Mouse (Mus musculus): ENCODE results near the gene Myh14. TPM values are rescaled to one million over a fixed set of nuclear protein-coding genes. Genes with fewer than 3 reads are reported as not detected.
A peak's percentile ranks its signal among the peaks of the same experiment; 100 is the strongest.

Myh14 gene
- total RNA-seq, 1 experiment, result 7.0 TPM

DNA sequence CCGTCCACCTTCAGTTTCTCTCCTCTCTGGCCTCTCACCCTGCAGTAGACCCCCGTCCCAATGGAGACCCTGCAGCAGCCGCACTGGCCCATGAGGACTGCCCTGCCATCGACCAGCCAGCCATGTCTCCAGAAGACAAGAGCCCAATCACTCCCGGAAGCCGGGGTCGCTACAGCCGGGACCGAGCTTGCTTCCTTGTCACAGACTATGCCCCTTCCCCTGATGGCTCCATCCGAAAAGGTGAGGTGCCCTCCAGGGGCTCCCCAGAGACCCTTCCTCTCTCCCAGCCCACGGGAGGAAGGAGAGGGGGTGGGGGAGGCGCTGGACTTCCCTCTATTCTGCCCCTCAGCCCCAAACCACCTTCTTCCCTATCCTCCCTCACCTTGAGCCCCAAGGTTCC lies 72.3 kb downstream of the Myh14 start:
- TF ChIP-seq CHD2 (IDR thresholded peaks at IDR 0.05; ENCODE audit: low read depth, low read length) (no peak), ZC3H11A (IDR thresholded peaks at IDR 0.05; ENCODE audit: borderline replicate concordance, low read depth, low read length) (no peak), HCFC1 (IDR thresholded peaks at IDR 0.05; ENCODE audit: borderline replicate concordance, insufficient read depth, low read length) (no peak), ZNF384 (IDR thresholded peaks at IDR 0.05; ENCODE audit: low read depth, low read length) (no peak), MAFK (IDR thresholded peaks at IDR 0.05; ENCODE audit: insufficient read depth, low read depth, low read length) (no peak)
- Histone ChIP-seq H3K9me3 (ENCODE audit: control insufficient read depth, insufficient read depth, low read depth, low read length) (no peaks in the 10 kb centered on the region), H3K27ac (ENCODE audit: insufficient read depth, low read depth, low read length, poor library complexity, severe bottlenecking) (no peak overlapping the region), H3K4me1 (ENCODE audit: control insufficient read depth in 2 of 2, insufficient read depth in 2 of 2, low read length in 2 of 2, poor library complexity in 1 of 2) (peaks cover 3 to 38% of the 10 kb centered on the region in 2 experiments; a peak in 3 of 4 replicates), H3K9ac (ENCODE audit: insufficient read depth, low read depth, low read length, poor library complexity, severe bottlenecking) (0 out of 2 replicates have a peak overlapping the region, but pooled peaks have one; percentile 12), H3K36me3 (ENCODE audit: control insufficient read depth, insufficient read depth, low read length, poor library complexity, severe bottlenecking) (peaks cover 29% of the 10 kb centered on the region), H3K4me3 (ENCODE audit: insufficient read depth in 1 of 2, low read depth in 1 of 2, low read length in 2 of 2, poor library complexity in 1 of 2, severe bottlenecking in 1 of 2) (no peak overlapping the region)
- in situ Hi-C loops (cut with MboI; ENCODE audit: low sequenced_read_pairs in 2 of 2, unreplicated experiment in 2 of 2), result no loop called here
- no peak for DNase-seq (ENCODE audit: low read depth, low spot score)

- in situ Hi-C loops (cut with MboI; ENCODE audit: low sequenced_read_pairs in 2 of 2, unreplicated experiment in 2 of 2), result no loop called here
- TF ChIP-seq ZC3H11A (IDR thresholded peaks at IDR 0.05; ENCODE audit: borderline replicate concordance, low read depth, low read length) (no peak), MAFK (IDR thresholded peaks at IDR 0.05; ENCODE audit: insufficient read depth, low read depth, low read length) (no peak), CHD2 (IDR thresholded peaks at IDR 0.05; ENCODE audit: low read depth, low read length) (no peak), ZNF384 (IDR thresholded peaks at IDR 0.05; ENCODE audit: low read depth, low read length) (no peak), HCFC1 (IDR thresholded peaks at IDR 0.05; ENCODE audit: borderline replicate concordance, insufficient read depth, low read length) (no peak)
- DNase-seq (ENCODE audit: low read depth, low spot score), result no peak
- Histone ChIP-seq H3K36me3 (ENCODE audit: control insufficient read depth, insufficient read depth, low read length, poor library complexity, severe bottlenecking) (peaks cover 29% of the 10 kb centered on the region), H3K9me3 (ENCODE audit: control insufficient read depth, insufficient read depth, low read depth, low read length) (no peaks in the 10 kb centered on the region), H3K4me3 (ENCODE audit: insufficient read depth in 1 of 2, low read depth in 1 of 2, low read length in 2 of 2, poor library complexity in 1 of 2, severe bottlenecking in 1 of 2) (no peak overlapping the region), H3K4me1 (ENCODE audit: control insufficient read depth in 2 of 2, insufficient read depth in 2 of 2, low read length in 2 of 2, poor library complexity in 1 of 2) (peaks cover 3 to 41% of the 10 kb centered on the region in 2 experiments; a peak in 3 of 4 replicates), H3K27ac (ENCODE audit: insufficient read depth, low read depth, low read length, poor library complexity, severe bottlenecking) (no peak overlapping the region), H3K9ac (ENCODE audit: insufficient read depth, low read depth, low read length, poor library complexity, severe bottlenecking) (no peak overlapping the region)
Measured at GRCm38 (mm10) chr7:44597666-44598065, 73.0 kb downstream of the Myh14 start.

- peaks cover 3 to 44% of the 10 kb centered on the region in 2 experiments; a peak in 3 of 4 replicates for H3K4me1 ChIP-seq (ENCODE audit: control insufficient read depth in 2 of 2, insufficient read depth in 2 of 2, low read length in 2 of 2, poor library complexity in 1 of 2)
- no peak for DNase-seq (ENCODE audit: low read depth, low spot score)
- peaks cover 29% of the 10 kb centered on the region for H3K36me3 ChIP-seq (ENCODE audit: control insufficient read depth, insufficient read depth, low read length, poor library complexity, severe bottlenecking)
- no peak overlapping the region for H3K4me3 ChIP-seq (ENCODE audit: insufficient read depth in 1 of 2, low read depth in 1 of 2, low read length in 2 of 2, poor library complexity in 1 of 2, severe bottlenecking in 1 of 2)
- no peak for TF ChIP-seq ZC3H11A (IDR thresholded peaks at IDR 0.05; ENCODE audit: borderline replicate concordance, low read depth, low read length)
- TF ChIP-seq HCFC1 (IDR thresholded peaks at IDR 0.05; ENCODE audit: borderline replicate concordance, insufficient read depth, low read length), result no peak
- no peak for TF ChIP-seq ZNF384 (IDR thresholded peaks at IDR 0.05; ENCODE audit: low read depth, low read length)
- no peak for TF ChIP-seq CHD2 (IDR thresholded peaks at IDR 0.05; ENCODE audit: low read depth, low read length)
- TF ChIP-seq MAFK (IDR thresholded peaks at IDR 0.05; ENCODE audit: insufficient read depth, low read depth, low read length), result no peak
- in situ Hi-C loops (cut with MboI; ENCODE audit: low sequenced_read_pairs in 2 of 2, unreplicated experiment in 2 of 2), result no loop called here
- no peak overlapping the region for H3K9ac ChIP-seq (ENCODE audit: insufficient read depth, low read depth, low read length, poor library complexity, severe bottlenecking)
- no peak overlapping the region for H3K27ac ChIP-seq (ENCODE audit: insufficient read depth, low read depth, low read length, poor library complexity, severe bottlenecking)
- H3K9me3 ChIP-seq (ENCODE audit: control insufficient read depth, insufficient read depth, low read depth, low read length), result no peaks in the 10 kb centered on the region
Measured at GRCm38 (mm10) chr7:44596996-44597538, 73.6 kb downstream of the Myh14 start.

DNA sequence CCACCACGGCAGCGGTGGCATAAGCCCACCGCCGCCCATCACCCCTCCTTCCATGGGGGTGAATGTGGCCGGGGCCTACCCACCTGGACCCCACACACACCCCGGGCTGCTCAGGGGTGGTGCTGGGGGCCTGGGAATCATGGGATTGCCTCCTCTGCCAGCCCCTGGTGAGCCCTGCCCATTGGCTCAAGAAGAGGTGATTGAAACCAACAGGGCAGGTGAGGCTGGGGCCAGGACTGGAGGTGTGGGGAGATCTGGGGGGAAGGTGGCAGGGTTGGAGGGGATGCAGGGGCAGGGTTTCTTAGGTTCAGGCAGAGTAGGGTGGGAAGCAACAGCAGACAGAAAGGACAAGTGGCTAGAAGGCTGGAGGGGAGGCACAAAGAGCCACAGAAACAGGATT lies 74.6 kb downstream of the Myh14 start:
- no peak overlapping the region for H3K27ac ChIP-seq (ENCODE audit: insufficient read depth, low read depth, low read length, poor library complexity, severe bottlenecking)
- H3K36me3 ChIP-seq (ENCODE audit: control insufficient read depth, insufficient read depth, low read length, poor library complexity, severe bottlenecking), result peaks cover 29% of the 10 kb centered on the region
- H3K9me3 ChIP-seq (ENCODE audit: control insufficient read depth, insufficient read depth, low read depth, low read length), result no peaks in the 10 kb centered on the region
- H3K4me3 ChIP-seq (ENCODE audit: insufficient read depth in 1 of 2, low read depth in 1 of 2, low read length in 2 of 2, poor library complexity in 1 of 2, severe bottlenecking in 1 of 2), result no peak overlapping the region
- in situ Hi-C loops (cut with MboI; ENCODE audit: low sequenced_read_pairs in 2 of 2, unreplicated experiment in 2 of 2), result no loop called here
- DNase-seq (ENCODE audit: low read depth, low spot score), result no peak
- no peak overlapping the region for H3K9ac ChIP-seq (ENCODE audit: insufficient read depth, low read depth, low read length, poor library complexity, severe bottlenecking)
- no peak for TF ChIP-seq ZC3H11A (IDR thresholded peaks at IDR 0.05; ENCODE audit: borderline replicate concordance, low read depth, low read length)
- TF ChIP-seq HCFC1 (IDR thresholded peaks at IDR 0.05; ENCODE audit: borderline replicate concordance, insufficient read depth, low read length), result no peak
- no peak for TF ChIP-seq CHD2 (IDR thresholded peaks at IDR 0.05; ENCODE audit: low read depth, low read length)
- no peak for TF ChIP-seq ZNF384 (IDR thresholded peaks at IDR 0.05; ENCODE audit: low read depth, low read length)
- TF ChIP-seq MAFK (IDR thresholded peaks at IDR 0.05; ENCODE audit: insufficient read depth, low read depth, low read length), result no peak
- H3K4me1 ChIP-seq (ENCODE audit: control insufficient read depth in 2 of 2, insufficient read depth in 2 of 2, low read length in 2 of 2, poor library complexity in 1 of 2), result peaks cover 6 to 39% of the 10 kb centered on the region in 2 experiments; a peak in 3 of 4 replicates
